Mouse (Mus musculus) urinary bladder, adult 2 months (tissue): ENCODE results near the gene Kif5a. TPM values are rescaled to one million over a fixed set of nuclear protein-coding genes. Genes with fewer than 3 reads are reported as not detected.

Source experiments
- DNase-seq: peaks from one replicate; pipeline ENCODE4 v3.0.0; 2022; ENCODE audit warnings: low spot score
- polyA plus RNA-seq: library from polyadenylated mRNA; depleted of rRNA; stranded (reverse); fragments of >200 nt; gene quantifications from 2 replicates; pipeline ENCODE4 v1.2.3, GENCODE M21; 2012

Kif5a gene
- polyA plus RNA-seq, 1 experiment = 5.9 TPM

- DNase-seq = peak; percentile 80
Observed at GRCm38 (mm10) chr10:127266112-127267091, 3.3 kb upstream of the Kif5a start, which contains the start of gene Dctn2. Gene Dctn2, plus strand, starts transcription at chr10:127266368.

DNA sequence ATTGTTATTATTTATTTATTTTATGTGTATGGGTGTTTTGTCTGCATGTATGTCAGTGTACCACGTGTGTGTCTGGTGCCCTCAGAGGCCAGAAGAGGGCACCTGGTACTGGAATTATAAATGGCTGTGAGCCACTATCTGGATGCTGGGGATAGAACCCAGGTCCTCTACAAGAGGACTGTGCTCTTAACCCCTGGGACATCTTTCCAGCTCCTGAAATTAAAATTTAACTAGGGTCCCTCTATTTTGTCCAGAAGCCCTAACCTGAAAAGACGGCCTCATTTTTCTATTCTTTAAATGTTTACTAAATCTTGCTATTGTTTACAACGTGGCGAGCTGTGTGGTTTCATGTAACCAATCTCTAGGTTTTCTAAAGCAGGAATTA is 2.6 kb upstream of the Kif5a start:
- DNase-seq = no peak

GRCm38 (mm10) chr10:127264971-127265370 is 1.8 kb upstream of the Kif5a start:
- no peak for DNase-seq

DNA sequence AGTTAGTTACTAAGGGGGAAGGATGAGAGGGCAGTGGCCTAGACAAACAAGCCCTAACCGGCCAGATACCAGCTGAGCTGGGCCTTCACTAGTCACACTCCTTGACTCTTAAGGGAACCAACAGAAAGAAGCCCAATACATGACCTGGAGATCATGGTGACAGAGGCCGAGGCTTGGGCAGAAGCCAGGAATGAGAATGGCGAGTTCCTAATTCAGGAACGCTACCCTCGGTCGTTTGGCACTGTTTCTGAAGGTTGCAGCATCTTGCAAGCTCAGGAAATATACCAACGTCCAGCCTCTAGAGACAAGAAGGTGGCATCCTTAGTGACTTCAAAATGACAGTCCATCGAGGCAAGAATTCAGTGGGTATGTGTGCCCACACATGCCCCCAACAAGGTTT is 1.2 kb upstream of the Kif5a start:
- DNase-seq = no peak

DNA sequence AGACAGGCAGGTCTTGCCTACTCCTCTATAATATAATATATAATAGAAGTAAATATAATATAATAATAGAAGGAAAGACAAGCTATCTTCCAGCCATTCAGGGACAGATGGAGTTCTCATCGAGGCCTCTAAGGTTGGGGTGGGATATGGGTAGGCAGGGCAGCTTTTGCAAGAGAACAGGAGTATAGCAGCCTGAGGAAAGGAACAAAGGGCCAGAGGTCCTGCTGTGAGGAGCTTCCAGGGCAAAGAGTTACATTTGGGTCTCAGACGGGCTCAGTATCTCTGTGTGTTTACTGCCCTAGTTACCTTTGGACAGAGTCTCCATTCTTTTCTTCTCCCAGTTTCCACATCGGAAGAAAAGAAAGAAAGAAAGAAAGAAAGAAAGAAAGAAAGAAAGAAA is 483 bp upstream of the Kif5a start:
- no peak for DNase-seq

GRCm38 (mm10) chr10:127261706-127262547 is 1.2 kb downstream of the Kif5a start:
- no peak for DNase-seq

- DNase-seq = no peak
Observed at GRCm38 (mm10) chr10:127258489-127258888, 4.7 kb downstream of the Kif5a start.

DNA sequence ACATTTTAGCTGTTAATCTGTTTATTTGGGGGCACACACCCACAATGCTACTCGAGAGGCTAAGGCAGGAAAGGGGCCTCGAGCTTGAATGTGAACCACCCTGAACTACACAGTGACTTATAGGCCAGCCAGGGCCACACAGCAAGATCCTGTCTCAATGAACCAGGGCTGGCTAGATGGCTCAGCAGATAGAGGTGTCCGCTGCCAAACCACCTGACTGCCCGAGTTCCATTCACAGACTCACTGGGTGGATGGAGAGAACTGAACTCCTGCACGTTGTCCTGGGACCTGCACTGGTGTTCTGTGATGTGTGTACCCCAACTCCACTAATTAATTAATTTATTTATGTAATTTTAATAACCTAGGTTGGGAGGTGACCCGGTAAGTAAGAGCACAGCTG is 5.4 kb downstream of the Kif5a start:
- DNase-seq = no peak

GRCm38 (mm10) chr10:127255625-127256345 is 7.4 kb downstream of the Kif5a start:
- DNase-seq = no peak

DNA sequence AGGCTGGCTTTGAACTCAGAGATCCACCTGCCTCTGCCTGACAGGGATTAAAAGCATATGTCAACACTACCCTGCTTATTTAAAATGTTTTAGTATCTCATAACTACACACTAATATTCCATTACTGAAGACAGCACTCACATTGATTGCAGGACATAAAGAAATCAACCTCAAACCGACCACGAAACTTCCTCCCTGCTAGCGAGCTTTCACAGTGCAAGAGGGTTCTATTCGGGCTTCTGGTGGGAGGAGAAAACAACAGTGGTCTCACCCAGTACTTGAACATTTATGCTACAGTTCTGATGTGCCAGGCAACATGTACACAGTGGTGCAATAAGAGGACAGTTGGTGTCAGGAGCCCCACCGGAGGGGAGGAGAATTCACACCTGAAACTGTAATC is 12.3 kb downstream of the Kif5a start:
- DNase-seq = no peak

GRCm38 (mm10) chr10:127238241-127238824 is 24.8 kb downstream of the Kif5a start:
- no peak for DNase-seq

GRCm38 (mm10) chr10:127236541-127236940 is 26.6 kb downstream of the Kif5a start:
- DNase-seq = no peak

- no peak for DNase-seq
Observed at GRCm38 (mm10) chr10:127233141-127233540, 30.0 kb downstream of the Kif5a start.

- no peak for DNase-seq
Observed at GRCm38 (mm10) chr10:127231741-127232140, 31.4 kb downstream of the Kif5a start.

DNA sequence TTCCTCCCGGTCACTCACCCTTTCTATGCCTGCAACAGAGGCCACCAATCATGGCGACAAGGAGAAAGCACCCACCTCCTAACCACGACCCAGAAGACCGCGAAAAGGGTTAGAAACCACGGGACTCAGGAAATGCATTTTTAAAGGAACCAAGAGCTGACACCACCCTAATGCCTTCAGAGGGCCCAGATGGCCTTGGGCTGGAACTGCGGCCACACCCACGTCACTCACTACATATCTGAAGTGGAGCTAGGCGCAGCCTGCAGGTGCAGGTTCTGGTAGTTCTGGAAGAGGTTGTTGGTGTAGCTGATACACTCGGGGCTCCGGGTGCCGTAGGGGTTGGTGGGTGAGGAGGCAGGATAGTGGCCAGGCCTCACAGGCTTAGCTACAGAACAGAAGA is 32.5 kb downstream of the Kif5a start:
- no peak for DNase-seq

- no peak for DNase-seq
Observed at GRCm38 (mm10) chr10:127228897-127229296, 34.3 kb downstream of the Kif5a start.

DNA sequence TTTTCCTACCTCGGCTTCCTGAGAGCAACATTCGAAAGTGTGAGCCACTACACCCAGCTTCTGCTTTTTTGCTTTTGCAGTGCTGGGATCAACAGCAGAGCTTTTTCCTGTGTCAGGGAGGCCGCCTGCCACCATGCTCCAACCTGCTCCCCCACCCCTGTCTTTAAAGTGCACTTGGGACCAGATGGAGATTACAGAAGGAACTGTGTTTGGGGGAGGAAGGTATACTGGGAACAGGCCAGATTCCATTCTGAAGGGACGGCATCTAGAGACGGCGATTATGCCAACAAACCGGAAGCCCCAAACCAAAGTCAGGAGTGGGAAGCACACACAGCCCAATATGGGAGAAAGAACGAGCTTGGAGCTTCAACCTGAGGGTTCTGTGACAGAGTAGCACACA is 36.0 kb downstream of the Kif5a start:
- no peak for DNase-seq

GRCm38 (mm10) chr10:127226318-127226895 is 36.7 kb downstream of the Kif5a start:
- DNase-seq = no peak

- DNase-seq = no peak
Observed at GRCm38 (mm10) chr10:127225732-127226131, 37.4 kb downstream of the Kif5a start.

DNA sequence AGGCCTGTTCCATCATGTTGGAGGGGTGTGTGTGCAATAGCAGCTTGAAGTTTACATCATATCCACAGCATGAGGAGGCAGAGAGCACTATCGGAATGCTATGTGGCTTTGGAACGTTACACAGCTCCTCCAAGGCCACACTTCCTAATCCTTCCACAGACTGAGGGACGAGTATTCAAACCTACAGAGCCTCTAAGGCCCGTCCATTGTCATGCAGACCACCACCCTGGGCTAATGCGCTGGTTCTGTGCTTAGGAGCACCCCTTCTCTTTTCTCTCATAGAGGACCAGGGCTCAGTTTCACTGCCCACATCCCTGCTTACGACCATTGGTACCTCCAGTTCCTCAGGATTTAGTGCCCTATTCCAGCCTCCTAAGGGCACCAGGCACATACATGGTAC is 37.9 kb downstream of the Kif5a start:
- DNase-seq = no peak

- DNase-seq = no peak
Observed at GRCm38 (mm10) chr10:127218339-127218738, 44.8 kb downstream of the Kif5a start.
